Mouse (Mus musculus) gastrocnemius, adult 2 months (tissue): Measurements from ENCODE around the gene Sgsh. TPM values are rescaled to one million over a fixed set of nuclear protein-coding genes. Genes with fewer than 3 reads are reported as not detected.

Source experiments
- DNase-seq: peaks from one replicate; pipeline ENCODE4 v3.0.0; 2022
- H3K27ac ChIP-seq: fragments of 200-600 bp; 2 replicates; pipeline ENCODE4 v1.8.1; 2022; ENCODE audit warnings: mild to moderate bottlenecking
- H3K4me3 ChIP-seq: fragments of 200-600 bp; 2 replicates; pipeline ENCODE4 v1.8.1; 2022; ENCODE audit warnings: mild to moderate bottlenecking, moderate library complexity
- CTCF ChIP-seq: fragments of 200-600 bp; IDR thresholded peaks from 2 replicates; pipeline ENCODE4 v1.8.1; 2022; ENCODE audit warnings: antibody characterized with exemption, mild to moderate bottlenecking, moderate library complexity
- intact Hi-C: fragments of 180-260 bp; cut with DNase I; formaldehyde crosslinking; loops from one replicate; pipeline ENCODE4 v1.15.1; 2025
- total RNA-seq, 2 experiments: library from RNA; stranded (reverse); gene quantifications; 2 replicates each; pipeline ENCODE4 v1.2.3; 2021

Gene Sgsh
- total RNA-seq, 2 experiments from 2014 or later: 2.7 to 3.0 TPM

- intact Hi-C loops: no loop called here
- no peak for TF ChIP-seq CTCF
- no peak for DNase-seq
These were observed 3.8 kb upstream of the Sgsh start for GRCm38 (mm10) chr11:119359089-119359488.

GRCm38 (mm10) chr11:119354798-119355442, 416 bp downstream of the Sgsh start:
- H3K27ac ChIP-seq: peak overlapping the region; percentile 84

More at GRCm38 (mm10) chr11:119359089-119359488, 3.8 kb upstream of the Sgsh start:
- Histone ChIP-seq H3K27ac (no peak overlapping the region), H3K4me3 (no peak overlapping the region)

GRCm38 (mm10) chr11:119353946-119354345, 1.4 kb downstream of the Sgsh start:
- no peak overlapping the region for H3K27ac ChIP-seq
- no peak overlapping the region; the same call in 1 of the 2 replicates for H3K4me3 ChIP-seq
- DNase-seq: no peak
- intact Hi-C loops: loop anchor here (2.0 kb wide), 1 partner anchor 37 kb away; no protein-coding TSS in a partner anchor
- no peak for TF ChIP-seq CTCF

More at GRCm38 (mm10) chr11:119354798-119355442, 416 bp downstream of the Sgsh start:
- intact Hi-C loops: loop anchor here (2.0 kb wide), 1 partner anchor 36 kb away; no protein-coding TSS in a partner anchor
- peak overlapping the region; percentile 89 for H3K4me3 ChIP-seq
- TF ChIP-seq CTCF: no peak
- peak; percentile 61 for DNase-seq

- DNase-seq: no peak
- intact Hi-C loops: no loop called here
- no peak for TF ChIP-seq CTCF
- no peak overlapping the region for H3K4me3 ChIP-seq
- no peak overlapping the region for H3K27ac ChIP-seq
These were observed 3.2 kb downstream of the Sgsh start for GRCm38 (mm10) chr11:119352113-119352512.

GRCm38 (mm10) chr11:119347125-119347524, 8.2 kb downstream of the Sgsh start:
- Histone ChIP-seq H3K4me3 (no peak overlapping the region), H3K27ac (no peak overlapping the region)
- intact Hi-C loops: no loop called here
- no peak for TF ChIP-seq CTCF
- DNase-seq: no peak

- H3K27ac ChIP-seq: no peak overlapping the region
- H3K4me3 ChIP-seq: no peak overlapping the region
- intact Hi-C loops: no loop called here
- no peak for DNase-seq
- TF ChIP-seq CTCF: no peak
These were observed 10.5 kb downstream of the Sgsh start for GRCm38 (mm10) chr11:119344865-119345264.

- TF ChIP-seq CTCF: no peak
- H3K4me3 ChIP-seq: no peak overlapping the region
- intact Hi-C loops: no loop called here
- DNase-seq: no peak
- no peak overlapping the region for H3K27ac ChIP-seq
These were observed 11.2 kb downstream of the Sgsh start for GRCm38 (mm10) chr11:119344178-119344577.

GRCm38 (mm10) chr11:119339637-119340036, 15.7 kb downstream of the Sgsh start:
- DNase-seq: peak; percentile 74
- Histone ChIP-seq H3K4me3 (no peak overlapping the region), H3K27ac (no peak overlapping the region)
- peak; percentile 82 for TF ChIP-seq CTCF
- intact Hi-C loops: loop anchor here (5.0 kb wide), 1 partner anchor 153 kb away; the partner anchor contains the start of gene Endov

- H3K27ac ChIP-seq: no peak overlapping the region
- intact Hi-C loops: loop anchor here (5.0 kb wide), 1 partner anchor 153 kb away; the partner anchor contains the start of gene Endov
These were observed 16.2 kb downstream of the Sgsh start for GRCm38 (mm10) chr11:119339179-119339578.

GRCm38 (mm10) chr11:119338271-119339059, 16.9 kb downstream of the Sgsh start:
- no peak for DNase-seq
- no peak for TF ChIP-seq CTCF
- intact Hi-C loops: loop anchor here (5.0 kb wide), 1 partner anchor 154 kb away; the partner anchor contains the start of gene Endov
- Histone ChIP-seq H3K27ac (no peak overlapping the region), H3K4me3 (no peak overlapping the region)

More at GRCm38 (mm10) chr11:119339179-119339578, 16.2 kb downstream of the Sgsh start:
- TF ChIP-seq CTCF: no peak
- no peak for DNase-seq
- no peak overlapping the region for H3K4me3 ChIP-seq

- Histone ChIP-seq H3K27ac (no peak overlapping the region), H3K4me3 (no peak overlapping the region)
- intact Hi-C loops: no loop called here
- no peak for DNase-seq
- no peak for TF ChIP-seq CTCF
These were observed 23.4 kb downstream of the Sgsh start for GRCm38 (mm10) chr11:119331970-119332369.

- no peak for TF ChIP-seq CTCF
- Histone ChIP-seq H3K27ac (no peak overlapping the region), H3K4me3 (no peak overlapping the region)
- intact Hi-C loops: no loop called here
- no peak for DNase-seq
These were observed 24.7 kb downstream of the Sgsh start for GRCm38 (mm10) chr11:119330592-119330991.

- intact Hi-C loops: no loop called here
- no peak for DNase-seq
- Histone ChIP-seq H3K4me3 (no peak overlapping the region), H3K27ac (no peak overlapping the region)
- peak; percentile 27; the same call in 1 of the 2 replicates for TF ChIP-seq CTCF
These were observed 30.3 kb downstream of the Sgsh start for GRCm38 (mm10) chr11:119325068-119325467.
